Mouse (Mus musculus) neural tube, embryonic 15.5 days (tissue): ENCODE measurements around the gene Ifit1bl1. TPM values are rescaled to one million over a fixed set of nuclear protein-coding genes. Genes with fewer than 3 reads are reported as not detected.

Experiments used
- polyA plus RNA-seq: library from polyadenylated mRNA; unstranded; fragments of >200 nt; fragmentation: Nextera tagmentation; extraction: Ambion mirVana; gene quantifications from 2 replicates; pipeline ENCODE4 v1.2.1, GENCODE M21; 2015

The Ifit1bl1 gene
- polyA plus RNA-seq, 1 experiment from 2014 or later = 1.7 TPM

Other genes with a start within 250 kb of the Ifit1bl1 start
- gene Ch25h, start 126.8 kb downstream of the Ifit1bl1 start, polyA plus RNA-seq = 0.52 and 1.2 TPM in 2 replicates
- 22.4 and 24.7 TPM in 2 replicates for gene Lipa, start 74.5 kb downstream of the Ifit1bl1 start, polyA plus RNA-seq
- gene Ifit2, start 51.3 kb downstream of the Ifit1bl1 start, polyA plus RNA-seq = 6.1 and 7.5 TPM in 2 replicates
- 2.1 and 3.1 TPM in 2 replicates for gene Ifit3, start 18.4 kb downstream of the Ifit1bl1 start, polyA plus RNA-seq
- gene Ifit3b, start 6.0 kb upstream of the Ifit1bl1 start, polyA plus RNA-seq = 0.51 and 0.59 TPM in 2 replicates
- gene Ifit1bl2, start 38.8 kb upstream of the Ifit1bl1 start, polyA plus RNA-seq = 0.38 and 0.41 TPM in 2 replicates
- gene Ifit1, start 38.9 kb upstream of the Ifit1bl1 start, polyA plus RNA-seq = 0.63 and 2.0 TPM in 2 replicates
- gene Slc16a12, start 145.3 kb upstream of the Ifit1bl1 start, polyA plus RNA-seq = 1.5 and 2.4 TPM in 2 replicates